ENCODE assay signal across 17 mouse cellular contexts in the genomic region with DNA sequence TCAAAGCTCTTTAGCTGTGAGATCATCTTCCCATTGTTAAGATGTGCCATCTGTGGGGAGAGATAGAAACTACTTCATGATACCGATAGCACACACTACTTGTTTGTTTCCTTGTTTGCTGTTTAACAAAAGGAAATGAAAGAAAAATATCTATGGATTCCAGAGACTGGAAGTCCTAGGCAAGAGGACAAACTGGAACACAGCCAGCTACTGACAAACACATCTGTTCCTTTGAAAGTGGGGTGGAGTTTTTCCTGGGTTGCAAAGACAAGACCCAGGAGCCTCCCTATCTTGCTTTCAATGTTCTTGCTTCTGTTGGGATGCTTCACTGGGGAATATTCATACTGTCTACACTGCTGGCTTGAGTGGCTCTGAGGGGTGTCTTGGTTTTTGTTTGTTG. TPM values are rescaled to one million over a fixed set of nuclear protein-coding genes. Genes with fewer than 3 reads are reported as not detected.
"Had no signal": no experiment of that assay in that cellular context is flagged by ENCODE, and none has a peak within 500 bp of the region (broad histone marks: within the 10 kb centered on the region; RNA-seq: fewer than 3 reads in every experiment).

No protein-coding gene starts in this region.

- DNase-seq: kidney, adult 18-20 months; kidney, adult 9 months; layer of hippocampus, adult 9-11 months; lung, postnatal 10 days; lung, postnatal 36 days; thymus, adult 18-20 months; thymus, postnatal 36 days had no signal

- ATAC-seq: inflammation-experienced regulatory T-cells, adult 6 months; intestine, embryonic 16.5 days; midbrain, embryonic 13.5 days had no signal

- H3K27me3 ChIP-seq: midbrain, embryonic 13.5 days had no signal

- H3K27ac ChIP-seq: layer of hippocampus, adult 2 months; lung, embryonic 15.5 days; midbrain, embryonic 10.5 days; midbrain, embryonic 13.5 days had no signal

- H3K4me3 ChIP-seq: layer of hippocampus, adult 2 months; lung, embryonic 15.5 days; megakaryocyte, embryonic 14.5 days; midbrain, embryonic 10.5 days; midbrain, embryonic 13.5 days had no signal

- H3K9me3 ChIP-seq: lung, embryonic 15.5 days; midbrain, embryonic 10.5 days; midbrain, embryonic 13.5 days had no signal

- H3K9ac ChIP-seq: lung, embryonic 15.5 days; midbrain, embryonic 13.5 days had no signal

- H3K4me2 ChIP-seq: lung, embryonic 15.5 days; midbrain, embryonic 13.5 days had no signal

- H3K36me3 ChIP-seq: lung, embryonic 15.5 days; midbrain, embryonic 10.5 days; midbrain, embryonic 13.5 days had no signal

RNA-seq across cellular contexts. Expression of a gene that starts 5.4 kb away (rescaled TPM):
- total RNA-seq: liver, adult 2 months had no signal
- polyA plus RNA-seq: inflammation-experienced regulatory T-cells, adult 6 months; liver, adult 2 months; small intestine, adult 2 months; spleen, adult 2 months had no signal
